Mouse (Mus musculus): ENCODE measurements around the gene Themis2.

DNA sequence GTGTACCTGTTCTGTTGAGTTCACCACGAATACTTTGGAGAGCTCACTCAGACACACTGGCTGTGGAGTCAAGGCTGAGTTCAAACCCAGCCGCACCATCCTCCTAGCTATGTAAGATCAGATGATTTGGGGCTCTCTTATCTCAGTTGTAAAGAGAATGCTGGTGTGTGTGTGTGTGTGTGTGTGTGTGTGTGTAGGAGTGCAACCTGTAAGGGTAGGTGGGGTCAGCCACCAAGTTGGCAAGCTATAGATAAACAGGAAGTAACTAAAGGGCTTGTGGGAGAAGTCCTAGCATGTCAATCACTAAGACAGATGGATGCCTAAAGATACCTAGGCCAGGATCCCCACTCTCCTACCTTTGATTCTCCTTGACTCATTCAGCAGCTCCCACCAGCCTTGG lies 12.5 kb downstream of the Themis2 start:
- TF ChIP-seq BHLHE40 (IDR thresholded peaks at IDR 0.05; ENCODE audit: low read depth, low read length) (no peak), ELF1 (IDR thresholded peaks at IDR 0.05; ENCODE audit: low read depth, low read length) (no peak), CTCF (conservative IDR thresholded peaks at IDR 0.05 in 1 of 2, IDR thresholded peaks at IDR 0.05 in 1 of 2; ENCODE audit: low read depth in 2 of 2, low read length in 2 of 2) (no peak)

All from CH12.LX (cell line).